Mouse (Mus musculus): ENCODE results near the gene Nfx1. TPM values are rescaled to one million over a fixed set of nuclear protein-coding genes. Genes with fewer than 3 reads are reported as not detected.

The Nfx1 gene
- total RNA-seq, 2 experiments from 2014 or later, result 107 to 110 TPM

GRCm38 (mm10) chr4:41045288-41045687 is 74.6 kb downstream of the Nfx1 start:
- DNase-seq (ENCODE audit: low spot score in 2 of 2), result no peak

- no peak for DNase-seq (ENCODE audit: low spot score in 2 of 2)
Observed at GRCm38 (mm10) chr4:41046254-41046795, 75.6 kb downstream of the Nfx1 start.

- no peak for DNase-seq (ENCODE audit: low spot score in 2 of 2)
Observed at GRCm38 (mm10) chr4:41047524-41048271, 77.0 kb downstream of the Nfx1 start, which contains the start of gene Aqp7. Aqp7 (minus strand) TSS chr4:41048139.

GRCm38 (mm10) chr4:41048926-41049325 is 78.2 kb downstream of the Nfx1 start:
- no peak for DNase-seq (ENCODE audit: low spot score in 2 of 2)

- DNase-seq (ENCODE audit: low spot score in 2 of 2), result peak; percentile 54 to 72
Observed at GRCm38 (mm10) chr4:41050726-41051675, 80.3 kb downstream of the Nfx1 start.

- DNase-seq (ENCODE audit: low spot score in 2 of 2), result no peak
Observed at GRCm38 (mm10) chr4:41051781-41052180, 81.1 kb downstream of the Nfx1 start.

GRCm38 (mm10) chr4:41055111-41055510 is 84.4 kb downstream of the Nfx1 start:
- DNase-seq (ENCODE audit: low spot score in 2 of 2), result no peak

- no peak for DNase-seq (ENCODE audit: low spot score in 2 of 2)
Observed at GRCm38 (mm10) chr4:41056253-41056652, 85.5 kb downstream of the Nfx1 start.

- no peak for DNase-seq (ENCODE audit: low spot score in 2 of 2)
Observed at GRCm38 (mm10) chr4:41056742-41057332, 86.1 kb downstream of the Nfx1 start.

- no peak for DNase-seq (ENCODE audit: low spot score in 2 of 2)
Observed at GRCm38 (mm10) chr4:41057361-41057760, 86.7 kb downstream of the Nfx1 start.

- DNase-seq (ENCODE audit: low spot score in 2 of 2), result no peak
Observed at GRCm38 (mm10) chr4:41063351-41063750, 92.6 kb downstream of the Nfx1 start.

- DNase-seq (ENCODE audit: low spot score in 2 of 2), result no peak
Observed at GRCm38 (mm10) chr4:41063894-41064673, 93.4 kb downstream of the Nfx1 start.

GRCm38 (mm10) chr4:41065196-41065595 is 94.5 kb downstream of the Nfx1 start:
- DNase-seq (ENCODE audit: low spot score in 2 of 2), result no peak

GRCm38 (mm10) chr4:41071500-41072429 is 101.1 kb downstream of the Nfx1 start:
- DNase-seq (ENCODE audit: low spot score in 2 of 2), result no peak

GRCm38 (mm10) chr4:41073008-41073817 is 102.5 kb downstream of the Nfx1 start:
- DNase-seq (ENCODE audit: low spot score in 2 of 2), result no peak

GRCm38 (mm10) chr4:41074461-41074860 is 103.8 kb downstream of the Nfx1 start:
- DNase-seq (ENCODE audit: low spot score in 2 of 2), result no peak
